Mouse (Mus musculus) erythroid progenitor cell, adult 5-6 weeks (primary cell): ENCODE measurements around the gene Tomm40l. TPM values are rescaled to one million over a fixed set of nuclear protein-coding genes. Genes with fewer than 3 reads are reported as not detected.

Source experiments
- ATAC-seq: replicated peaks from 2 replicates; pipeline ENCODE4 v1.8.0; 2016; ENCODE audit warnings: moderate number of reproducible peaks, mild to moderate bottlenecking, moderate TSS enrichment, inconsistent platforms; ENCODE audit not compliant: poor library complexity, low FRiP score, severe bottlenecking
- total RNA-seq, 2 experiments: library from RNA; stranded (forward) in 1 of 2; stranded (reverse) in 1 of 2; fragments of 150-400 nt in 1 of 2; fragments of 186-747, 209-891 nt in 1 of 2; gene quantifications; 2 replicates each; pipeline versions ENCODE4 v1.2.3 to v1.2.4; 2015 to 2017; ENCODE audit warnings: low replicate concordance in 2 of 2

Tomm40l gene
- total RNA-seq, 2 experiments from 2014 or later = 4.0 to 4.2 TPM

DNA sequence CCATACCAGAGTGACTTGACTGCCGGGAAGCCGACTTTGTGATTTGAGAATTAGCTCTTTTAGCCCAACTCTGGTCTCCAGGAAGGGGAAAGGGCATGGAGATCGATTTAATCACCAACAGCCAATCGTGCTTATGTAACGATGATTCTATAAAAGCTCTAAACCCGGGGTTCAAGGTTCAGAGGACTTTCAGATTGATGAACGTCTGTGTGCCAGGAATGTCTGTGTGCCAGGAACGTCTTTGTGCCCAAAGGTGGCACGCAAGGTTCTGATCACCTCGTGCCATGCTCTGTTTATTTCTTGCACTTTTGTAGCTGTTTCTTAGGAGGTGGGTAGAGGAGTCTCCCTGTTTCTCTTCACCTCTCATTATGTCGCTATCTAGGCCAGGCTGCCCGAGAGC is 53.4 kb downstream of the Tomm40l start:
- no peak for ATAC-seq

Other genes with a start within 250 kb of the Tomm40l start
- gene Fcgr2b, start 246.0 kb downstream of the Tomm40l start, total RNA-seq (2015; ENCODE audit: low replicate concordance) = 29.2 and 34.8 TPM in 2 replicates
- gene Fcgr2b, start 246.0 kb downstream of the Tomm40l start, total RNA-seq (2017; ENCODE audit: low replicate concordance) = 5.0 and 32.1 TPM in 2 replicates
- gene Fcgr4, start 203.6 kb downstream of the Tomm40l start, total RNA-seq (2015; ENCODE audit: low replicate concordance) = 12.2 and 20.2 TPM in 2 replicates
- 7.3 and 7.6 TPM in 2 replicates for gene Fcgr4, start 203.6 kb downstream of the Tomm40l start, total RNA-seq (2017; ENCODE audit: low replicate concordance)
- 78.6 and 80.1 TPM in 2 replicates for gene Fcgr3, start 157.6 kb downstream of the Tomm40l start, total RNA-seq (2015; ENCODE audit: low replicate concordance)
- 29.8 and 53.5 TPM in 2 replicates for gene Fcgr3, start 157.6 kb downstream of the Tomm40l start, total RNA-seq (2017; ENCODE audit: low replicate concordance)
- gene Cfap126, start 108.6 kb downstream of the Tomm40l start, total RNA-seq (2015; ENCODE audit: low replicate concordance) = 19.8 TPM in 1 of 2 replicates, not detected in the other
- gene Cfap126, start 108.6 kb downstream of the Tomm40l start, total RNA-seq (2017; ENCODE audit: low replicate concordance) = not detected in 2 replicates
- gene Sdhc, start 71.9 kb downstream of the Tomm40l start, total RNA-seq (2015; ENCODE audit: low replicate concordance) = 50.8 and 70.4 TPM in 2 replicates
- 4.7 and 14.6 TPM in 2 replicates for gene Sdhc, start 71.9 kb downstream of the Tomm40l start, total RNA-seq (2017; ENCODE audit: low replicate concordance)
- not detected in 2 replicates for gene Mpz, start 71.8 kb downstream of the Tomm40l start, total RNA-seq (2015; ENCODE audit: low replicate concordance)
- not detected in 2 replicates for gene Mpz, start 71.8 kb downstream of the Tomm40l start, total RNA-seq (2017; ENCODE audit: low replicate concordance)
- 1.7 and 3.6 TPM in 2 replicates for gene Pcp4l1, start 26.2 kb downstream of the Tomm40l start, total RNA-seq (2015; ENCODE audit: low replicate concordance)
- gene Pcp4l1, start 26.2 kb downstream of the Tomm40l start, total RNA-seq (2017; ENCODE audit: low replicate concordance) = not detected in 2 replicates
- gene Nr1i3, start 8.5 kb downstream of the Tomm40l start, total RNA-seq (2015; ENCODE audit: low replicate concordance) = not detected in 2 replicates
- gene Nr1i3, start 8.5 kb downstream of the Tomm40l start, total RNA-seq (2017; ENCODE audit: low replicate concordance) = 0.39 TPM in 1 of 2 replicates, not detected in the other
- gene Apoa2, start 2.5 kb upstream of the Tomm40l start, total RNA-seq (2015; ENCODE audit: low replicate concordance) = 16.8 TPM in 1 of 2 replicates, not detected in the other
- not detected in 2 replicates for gene Apoa2, start 2.5 kb upstream of the Tomm40l start, total RNA-seq (2017; ENCODE audit: low replicate concordance)
- gene Fcer1g, start 11.9 kb upstream of the Tomm40l start, total RNA-seq (2015; ENCODE audit: low replicate concordance) = 214 and 248 TPM in 2 replicates
- 39.7 and 114 TPM in 2 replicates for gene Fcer1g, start 11.9 kb upstream of the Tomm40l start, total RNA-seq (2017; ENCODE audit: low replicate concordance)
- gene Adamts4, start 27.9 kb upstream of the Tomm40l start, total RNA-seq (2015; ENCODE audit: low replicate concordance) = 0.42 TPM in 1 of 2 replicates, not detected in the other
- not detected in 2 replicates for gene Adamts4, start 27.9 kb upstream of the Tomm40l start, total RNA-seq (2017; ENCODE audit: low replicate concordance)
- gene Ndufs2, start 28.9 kb upstream of the Tomm40l start, total RNA-seq (2015; ENCODE audit: low replicate concordance) = 86.5 and 106 TPM in 2 replicates
- gene Ndufs2, start 28.9 kb upstream of the Tomm40l start, total RNA-seq (2017; ENCODE audit: low replicate concordance) = 40.8 and 73.3 TPM in 2 replicates
- gene B4galt3, start 47.8 kb upstream of the Tomm40l start, total RNA-seq (2015; ENCODE audit: low replicate concordance) = 19.7 and 20.5 TPM in 2 replicates
- gene B4galt3, start 47.8 kb upstream of the Tomm40l start, total RNA-seq (2017; ENCODE audit: low replicate concordance) = 26.8 and 40.8 TPM in 2 replicates
- gene Ppox, start 58.7 kb upstream of the Tomm40l start, total RNA-seq (2015; ENCODE audit: low replicate concordance) = 739 and 765 TPM in 2 replicates
- gene Ppox, start 58.7 kb upstream of the Tomm40l start, total RNA-seq (2017; ENCODE audit: low replicate concordance) = 644 and 799 TPM in 2 replicates
- gene Usp21, start 65.5 kb upstream of the Tomm40l start, total RNA-seq (2015; ENCODE audit: low replicate concordance) = 39.0 and 64.9 TPM in 2 replicates
- gene Usp21, start 65.5 kb upstream of the Tomm40l start, total RNA-seq (2017; ENCODE audit: low replicate concordance) = 18.5 and 33.2 TPM in 2 replicates
- gene Ufc1, start 72.5 kb upstream of the Tomm40l start, total RNA-seq (2015; ENCODE audit: low replicate concordance) = 26.8 and 39.3 TPM in 2 replicates
- gene Ufc1, start 72.5 kb upstream of the Tomm40l start, total RNA-seq (2017; ENCODE audit: low replicate concordance) = 1.7 and 14.2 TPM in 2 replicates
- gene Dedd, start 106.6 kb upstream of the Tomm40l start, total RNA-seq (2015; ENCODE audit: low replicate concordance) = 13.4 and 28.8 TPM in 2 replicates
- gene Dedd, start 106.6 kb upstream of the Tomm40l start, total RNA-seq (2017; ENCODE audit: low replicate concordance) = 3.3 and 6.5 TPM in 2 replicates
- 6.7 and 10.8 TPM in 2 replicates for gene Nit1, start 123.1 kb upstream of the Tomm40l start, total RNA-seq (2015; ENCODE audit: low replicate concordance)
- 11.6 and 24.5 TPM in 2 replicates for gene Nit1, start 123.1 kb upstream of the Tomm40l start, total RNA-seq (2017; ENCODE audit: low replicate concordance)
- 10.1 and 22.0 TPM in 2 replicates for gene Pfdn2, start 123.2 kb upstream of the Tomm40l start, total RNA-seq (2015; ENCODE audit: low replicate concordance)
- gene Pfdn2, start 123.2 kb upstream of the Tomm40l start, total RNA-seq (2017; ENCODE audit: low replicate concordance) = 9.0 and 10.1 TPM in 2 replicates
- gene Klhdc9, start 138.3 kb upstream of the Tomm40l start, total RNA-seq (2015; ENCODE audit: low replicate concordance) = not detected in 2 replicates
- gene Klhdc9, start 138.3 kb upstream of the Tomm40l start, total RNA-seq (2017; ENCODE audit: low replicate concordance) = 3.3 TPM in 1 of 2 replicates, not detected in the other
- gene Nectin4, start 147.6 kb upstream of the Tomm40l start, total RNA-seq (2015; ENCODE audit: low replicate concordance) = not detected in 2 replicates
- 0.51 and 0.53 TPM in 2 replicates for gene Nectin4, start 147.6 kb upstream of the Tomm40l start, total RNA-seq (2017; ENCODE audit: low replicate concordance)
- gene Arhgap30, start 166.4 kb upstream of the Tomm40l start, total RNA-seq (2015; ENCODE audit: low replicate concordance) = 11.7 and 15.9 TPM in 2 replicates
- gene Arhgap30, start 166.4 kb upstream of the Tomm40l start, total RNA-seq (2017; ENCODE audit: low replicate concordance) = 16.7 and 22.9 TPM in 2 replicates
- gene Usf1, start 188.8 kb upstream of the Tomm40l start, total RNA-seq (2015; ENCODE audit: low replicate concordance) = 1.7 and 4.3 TPM in 2 replicates
- 5.0 and 9.1 TPM in 2 replicates for gene Usf1, start 188.8 kb upstream of the Tomm40l start, total RNA-seq (2017; ENCODE audit: low replicate concordance)
- gene Tstd1, start 196.4 kb upstream of the Tomm40l start, total RNA-seq (2015; ENCODE audit: low replicate concordance) = not detected in 2 replicates
- gene Tstd1, start 196.4 kb upstream of the Tomm40l start, total RNA-seq (2017; ENCODE audit: low replicate concordance) = 0.90 TPM in 1 of 2 replicates, not detected in the other
- gene F11r, start 215.0 kb upstream of the Tomm40l start, total RNA-seq (2015; ENCODE audit: low replicate concordance) = not detected in 2 replicates
- not detected in 2 replicates for gene F11r, start 215.0 kb upstream of the Tomm40l start, total RNA-seq (2017; ENCODE audit: low replicate concordance)